Mouse (Mus musculus) layer of hippocampus, adult 9-11 months (tissue): ENCODE measurements around the gene Car12.

Source experiments
- DNase-seq: peaks from one replicate; pipeline ENCODE4 v3.0.0; 2022

Gene Car12

GRCm38 (mm10) chr9:66714022-66714515 is 583 bp downstream of the Car12 start:
- no peak for DNase-seq

- DNase-seq = no peak
Observed at GRCm38 (mm10) chr9:66715361-66715760, 1.9 kb downstream of the Car12 start.

- peak; percentile 83 for DNase-seq
Observed at GRCm38 (mm10) chr9:66716533-66716932, 3.0 kb downstream of the Car12 start.

- DNase-seq = no peak
Observed at GRCm38 (mm10) chr9:66720686-66721450, 7.4 kb downstream of the Car12 start.

GRCm38 (mm10) chr9:66722187-66722868 is 8.8 kb downstream of the Car12 start:
- DNase-seq = no peak

GRCm38 (mm10) chr9:66722869-66723272 is 9.4 kb downstream of the Car12 start:
- no peak for DNase-seq

GRCm38 (mm10) chr9:66725591-66725990 is 12.1 kb downstream of the Car12 start:
- no peak for DNase-seq

GRCm38 (mm10) chr9:66727333-66727732 is 13.8 kb downstream of the Car12 start:
- DNase-seq = no peak

- no peak for DNase-seq
Observed at GRCm38 (mm10) chr9:66730556-66730955, 17.1 kb downstream of the Car12 start.

GRCm38 (mm10) chr9:66731284-66731683 is 17.8 kb downstream of the Car12 start:
- no peak for DNase-seq

- peak; percentile 85 for DNase-seq
Observed at GRCm38 (mm10) chr9:66732791-66733691, 19.6 kb downstream of the Car12 start.

GRCm38 (mm10) chr9:66734568-66734967 is 21.1 kb downstream of the Car12 start:
- no peak for DNase-seq

- DNase-seq = no peak
Observed at GRCm38 (mm10) chr9:66735122-66735521, 21.6 kb downstream of the Car12 start.

GRCm38 (mm10) chr9:66736016-66736415 is 22.5 kb downstream of the Car12 start:
- DNase-seq = no peak

- no peak for DNase-seq
Observed at GRCm38 (mm10) chr9:66736551-66736950, 23.1 kb downstream of the Car12 start.

GRCm38 (mm10) chr9:66739516-66739915 is 26.0 kb downstream of the Car12 start:
- no peak for DNase-seq

GRCm38 (mm10) chr9:66744531-66744930 is 31.0 kb downstream of the Car12 start:
- DNase-seq = no peak

- DNase-seq = no peak
Observed at GRCm38 (mm10) chr9:66748390-66748789, 34.9 kb downstream of the Car12 start.

- no peak for DNase-seq
Observed at GRCm38 (mm10) chr9:66752849-66753248, 39.4 kb downstream of the Car12 start.

GRCm38 (mm10) chr9:66760991-66761390 is 47.5 kb downstream of the Car12 start:
- DNase-seq = no peak

GRCm38 (mm10) chr9:66768721-66769120 is 55.2 kb downstream of the Car12 start:
- no peak for DNase-seq

GRCm38 (mm10) chr9:66769275-66769674 is 55.8 kb downstream of the Car12 start:
- no peak for DNase-seq

GRCm38 (mm10) chr9:66770701-66771100 is 57.2 kb downstream of the Car12 start:
- DNase-seq = no peak
